Mouse (Mus musculus) kidney, adult 2 months (tissue): ENCODE results near the gene Ttc23l.

Experiments
- CTCF ChIP-seq: fragments of 200-500 bp; conservative IDR thresholded peaks from 2 replicates; pipeline ENCODE4 v1.5.1; 2011; ENCODE audit warnings: low read depth, mild to moderate bottlenecking, control low read depth, low read length, moderate library complexity, mixed read lengths; ENCODE audit not compliant: insufficient read depth, insufficient read length
- POLR2A ChIP-seq: fragments of 200-500 bp; IDR thresholded peaks from one replicate; pipeline ENCODE4 v1.6.1; 2011; ENCODE audit warnings: low read depth, low read length, control low read depth

- TF ChIP-seq CTCF (no peak), POLR2A (no peak)
Observed at GRCm38 (mm10) chr15:10540271-10541088, 18.0 kb downstream of the Ttc23l start.
